Comparison of ENCODE assay signal across 11 mouse cellular contexts in the genomic region with DNA sequence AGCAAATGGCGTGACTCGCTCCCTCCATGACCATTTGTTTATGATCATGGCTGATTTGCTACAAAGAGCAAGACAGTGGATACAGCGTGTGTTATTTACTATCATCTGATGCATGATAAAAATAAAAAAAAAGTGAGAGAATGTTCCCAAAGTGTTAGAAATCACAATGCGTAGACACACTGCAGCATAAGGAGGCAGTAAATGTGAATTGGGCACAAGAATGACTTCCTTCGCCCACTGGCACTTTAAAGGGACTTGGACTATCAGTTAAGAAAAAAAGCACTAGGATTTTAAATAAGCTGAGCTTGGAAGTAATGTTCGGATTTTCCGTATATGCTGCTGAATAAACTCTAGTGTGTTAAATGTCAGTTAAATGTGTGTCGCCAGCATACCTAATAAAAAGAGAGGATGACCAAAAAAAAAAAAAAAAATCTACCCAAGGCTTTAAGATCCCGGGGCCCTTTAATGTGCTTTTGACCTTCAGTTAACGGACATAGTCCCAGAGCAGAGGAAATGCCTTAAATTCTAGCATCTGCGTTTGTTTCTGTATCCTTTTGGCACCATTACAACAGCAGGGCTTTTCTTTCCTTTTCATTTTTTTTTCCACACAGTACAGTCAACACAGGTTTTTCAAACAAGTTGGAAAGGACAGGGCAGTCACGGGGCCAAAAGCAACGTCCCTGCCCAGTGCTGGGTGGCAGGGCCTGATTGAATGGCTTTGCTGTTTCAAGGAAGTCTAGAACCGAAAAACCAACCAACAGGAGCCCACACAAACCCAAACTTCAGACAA. TPM values are rescaled to one million over a fixed set of nuclear protein-coding genes. Genes with fewer than 3 reads are reported as not detected.
DNase-seq lines count a peak whose midpoint lies in the region; ATAC-seq and TF ChIP-seq lines count a peak whose summit lies in the region.
"Had no signal": no experiment of that assay in that cellular context is flagged by ENCODE, and none has a peak within 500 bp of the region (broad histone marks: within the 10 kb centered on the region; RNA-seq: fewer than 3 reads in every experiment).

No protein-coding gene starts in this region.

- peaks cover 16% of the 10 kb centered on the region for H3K4me1 ChIP-seq in heart, postnatal 0 days (ENCODE audit: control insufficient read depth, insufficient read depth)
- peaks cover 6% of the 10 kb centered on the region; the same call in 1 of the 2 replicates for H3K4me1 ChIP-seq in liver, embryonic 16.5 days (ENCODE audit: control insufficient read depth, low read depth, low read length)
- peaks cover 22% of the 10 kb centered on the region for H3K4me1 ChIP-seq in forebrain, embryonic 10.5 days

- peak; percentile 37 for DNase-seq in adrenal gland, adult 2 months
- peak; percentile 46 for DNase-seq in adrenal gland, postnatal 10 days
- DNase-seq in heart, postnatal 0 days (ENCODE audit: low spot score), result peak; percentile 73
- DNase-seq in thymus, postnatal 25 days, result no peak
- DNase-seq in forebrain, embryonic 10.5 days (ENCODE audit: extremely low spot score, low spot score), result no peak
- no peak for DNase-seq in yolk sac, embryonic 10.5 days (ENCODE audit: low spot score)
- DNase-seq: spleen, adult 18-20 months had no signal

- H3K27ac ChIP-seq in heart, postnatal 0 days (ENCODE audit: low read depth), result peak overlapping the region; percentile 53; the same call in 1 of the 2 replicates
- 0 out of 2 replicates have a peak overlapping the region, but pooled peaks have one; percentile 8 for H3K27ac ChIP-seq in liver, embryonic 16.5 days (ENCODE audit: low read length)
- no peak overlapping the region for H3K27ac ChIP-seq in forebrain, embryonic 10.5 days
- H3K27ac ChIP-seq: embryonic facial prominence, embryonic 12.5 days; neural tube, embryonic 15.5 days had no signal

- WGBS in heart, postnatal 0 days, result 61% methylated on average over 14 of the region's 14 CpGs
- 76% methylated on average over 14 of the region's 14 CpGs for WGBS in liver, embryonic 16.5 days (ENCODE audit: insufficient replicate concordance)
- WGBS in forebrain, embryonic 10.5 days, result 90% methylated on average over 14 of the region's 14 CpGs

- H3K36me3 ChIP-seq in heart, postnatal 0 days (replicated peaks; ENCODE audit: control insufficient read depth, insufficient read depth, low read length), result no peaks in the 10 kb centered on the region
- no peaks in the 10 kb centered on the region for H3K36me3 ChIP-seq in liver, embryonic 16.5 days (ENCODE audit: control insufficient read depth, insufficient read depth)
- H3K36me3 ChIP-seq in forebrain, embryonic 10.5 days (replicated peaks), result no peaks in the 10 kb centered on the region
- H3K36me3 ChIP-seq: embryonic facial prominence, embryonic 12.5 days; neural tube, embryonic 15.5 days had no signal

- no peak overlapping the region for H3K4me3 ChIP-seq in heart, postnatal 0 days (ENCODE audit: low read depth, low read length)
- H3K4me3 ChIP-seq in liver, embryonic 16.5 days (ENCODE audit: low read depth, low read length), result no peak overlapping the region
- H3K4me3 ChIP-seq in forebrain, embryonic 10.5 days, result no peak overlapping the region
- H3K4me3 ChIP-seq: embryonic facial prominence, embryonic 12.5 days; neural tube, embryonic 15.5 days had no signal

- H3K9me3 ChIP-seq in heart, postnatal 0 days (replicated peaks; ENCODE audit: control insufficient read depth, low read length), result no peaks in the 10 kb centered on the region
- no peaks in the 10 kb centered on the region for H3K9me3 ChIP-seq in liver, embryonic 16.5 days (replicated peaks; ENCODE audit: control insufficient read depth, low read length)
- H3K9me3 ChIP-seq in forebrain, embryonic 10.5 days, result no peaks in the 10 kb centered on the region
- H3K9me3 ChIP-seq: embryonic facial prominence, embryonic 12.5 days; G1E; neural tube, embryonic 15.5 days had no signal

- no peak overlapping the region for H3K4me2 ChIP-seq in heart, postnatal 0 days (ENCODE audit: low read depth, low read length)
- H3K4me2 ChIP-seq in liver, embryonic 16.5 days (ENCODE audit: low read depth, low read length), result no peak overlapping the region
- H3K4me2 ChIP-seq: embryonic facial prominence, embryonic 12.5 days; neural tube, embryonic 15.5 days had no signal

- peak; percentile 39; the same call in 1 of the 2 replicates for TF ChIP-seq EP300 in heart, postnatal 0 days (IDR thresholded peaks at IDR 0.05; ENCODE audit: low read depth)

- no peak overlapping the region for H3K9ac ChIP-seq in heart, postnatal 0 days (replicated peaks; ENCODE audit: low read depth, low read length)
- H3K9ac ChIP-seq in liver, embryonic 16.5 days (ENCODE audit: low read depth, low read length), result no peak overlapping the region
- H3K9ac ChIP-seq: embryonic facial prominence, embryonic 12.5 days; neural tube, embryonic 15.5 days had no signal

- H3K27me3 ChIP-seq in heart, postnatal 0 days (ENCODE audit: control insufficient read depth, insufficient read depth, low read length), result no peaks in the 10 kb centered on the region
- H3K27me3 ChIP-seq in liver, embryonic 16.5 days (ENCODE audit: control insufficient read depth, insufficient read depth, low read depth, low read length), result no peaks in the 10 kb centered on the region
- H3K27me3 ChIP-seq in forebrain, embryonic 10.5 days (ENCODE audit: poor library complexity, severe bottlenecking), result no peaks in the 10 kb centered on the region
- H3K27me3 ChIP-seq: embryonic facial prominence, embryonic 12.5 days; neural tube, embryonic 15.5 days had no signal

- ATAC-seq in heart, postnatal 0 days (ENCODE audit: insufficient read depth, low read depth), result peak; percentile 57
- ATAC-seq in liver, embryonic 16.5 days (ENCODE audit: low read depth), result no peak

- TF ChIP-seq CTCF in heart, postnatal 0 days (IDR thresholded peaks at IDR 0.05; ENCODE audit: low read depth), result no peak

RNA-seq across cellular contexts. Expression of a gene that starts 50.3 kb away (rescaled TPM):
- total RNA-seq in adrenal gland, adult 2 months (2021), result 10 to 100 TPM; 30.8 to 32.5 TPM
- 12.9 and 18.8 TPM in 2 replicates for polyA plus RNA-seq in adrenal gland, adult 2 months (2012; rRNA removed)
- total RNA-seq in adrenal gland, postnatal 10 days (2021), result 10 to 100 TPM; 28.1 to 31.4 TPM
- total RNA-seq in heart, postnatal 0 days (2014; rRNA removed; ENCODE audit: low replicate concordance), result 36.1 and 47.5 TPM in 2 replicates
- polyA plus RNA-seq in heart, postnatal 0 days (2015; fragmentation: Nextera tagmentation; extraction: Ambion mirVana), result 3.1 and 3.3 TPM in 2 replicates
- 0.41 and 0.63 TPM in 2 replicates for polyA plus RNA-seq in liver, embryonic 16.5 days (2015; fragmentation: Nextera tagmentation; extraction: Ambion mirVana)
- 1.8 and 2.3 TPM in 2 replicates for polyA plus RNA-seq in forebrain, embryonic 10.5 days (2016; fragmentation: Nextera tagmentation; extraction: Ambion mirVana)

Comparison
In these comparisons a context has a peak if more than half of its experiments do, and no peak if none do; other contexts are left out.
1. DNase-seq: peak in adrenal gland, adult 2 months (single experiment), adrenal gland, postnatal 10 days (single experiment) and heart, postnatal 0 days (single experiment); none in thymus, postnatal 25 days (single experiment), forebrain, embryonic 10.5 days (single experiment) and yolk sac, embryonic 10.5 days (single experiment).